Mouse (Mus musculus) kidney, embryonic 14.5 days (tissue): Measurements from ENCODE around the gene Nbeal2. TPM values are rescaled to one million over a fixed set of nuclear protein-coding genes. Genes with fewer than 3 reads are reported as not detected.

Experiments used
- ATAC-seq: fragments of 200-750 bp; cut with Nextera tagmentation; 2 replicates; pipeline ENCODE4 v1.8.0; 2017; ENCODE audit warnings: moderate number of reproducible peaks, mild to moderate bottlenecking, moderate TSS enrichment, moderate library complexity; ENCODE audit not compliant: low FRiP score, low TSS enrichment
- H3K27ac ChIP-seq: fragments of 300-500 bp; sonication (generic); 2 replicates; pipeline ENCODE4 v1.5.1; 2014; ENCODE audit warnings: low read depth, mild to moderate bottlenecking, low read length, moderate library complexity, mixed read lengths
- H3K27me3 ChIP-seq: fragments of 300-500 bp; sonication (generic); 2 replicates; pipeline ENCODE4 v1.6.1; 2014; ENCODE audit warnings: mild to moderate bottlenecking, low read length; ENCODE audit not compliant: control insufficient read depth, insufficient read depth
- H3K36me3 ChIP-seq: fragments of 300-500 bp; sonication (generic); 2 replicates; pipeline ENCODE4 v1.6.1; 2014; ENCODE audit warnings: low read length, mixed read lengths; ENCODE audit not compliant: control insufficient read depth, insufficient read depth
- H3K4me1 ChIP-seq: fragments of 300-500 bp; sonication (generic); 2 replicates; pipeline ENCODE4 v1.6.1; 2014; ENCODE audit warnings: low read length, mixed read lengths; ENCODE audit not compliant: control insufficient read depth, insufficient read depth
- H3K4me2 ChIP-seq: fragments of 300-500 bp; sonication (generic); replicated peaks from 2 replicates; pipeline ENCODE4 v1.6.1; 2014; ENCODE audit warnings: low read depth, mild to moderate bottlenecking, low read length
- H3K4me3 ChIP-seq: fragments of 300-500 bp; sonication (generic); 2 replicates; pipeline ENCODE4 v1.5.1; 2014; ENCODE audit warnings: mild to moderate bottlenecking, low read length
- H3K9ac ChIP-seq: fragments of 300-500 bp; sonication (generic); 2 replicates; pipeline ENCODE4 v1.6.1; 2014; ENCODE audit warnings: low read depth, mild to moderate bottlenecking, low read length, moderate library complexity
- H3K9me3 ChIP-seq: fragments of 300-500 bp; sonication (generic); 2 replicates; pipeline ENCODE4 v1.6.1; 2016; ENCODE audit warnings: low read length; ENCODE audit not compliant: control insufficient read depth
- WGBS: fragments of 180-500 bp; shearing (Covaris S2); extraction: QIAGEN DNeasy Blood & Tissue Kit; methylation state at CpG from one replicate; pipeline ENCODE4 v1.1.7; 2014; 5-methylcytosine and 5-hydroxymethylcytosine counted together
- polyA plus RNA-seq: library from polyadenylated mRNA; unstranded; fragments of >200 nt; fragmentation: Nextera tagmentation; extraction: Ambion mirVana; gene quantifications from 2 replicates; pipeline ENCODE4 v1.2.1, GENCODE M21; 2014

The Nbeal2 gene
- polyA plus RNA-seq, 1 experiment from 2014 or later: 4.8 TPM

DNA sequence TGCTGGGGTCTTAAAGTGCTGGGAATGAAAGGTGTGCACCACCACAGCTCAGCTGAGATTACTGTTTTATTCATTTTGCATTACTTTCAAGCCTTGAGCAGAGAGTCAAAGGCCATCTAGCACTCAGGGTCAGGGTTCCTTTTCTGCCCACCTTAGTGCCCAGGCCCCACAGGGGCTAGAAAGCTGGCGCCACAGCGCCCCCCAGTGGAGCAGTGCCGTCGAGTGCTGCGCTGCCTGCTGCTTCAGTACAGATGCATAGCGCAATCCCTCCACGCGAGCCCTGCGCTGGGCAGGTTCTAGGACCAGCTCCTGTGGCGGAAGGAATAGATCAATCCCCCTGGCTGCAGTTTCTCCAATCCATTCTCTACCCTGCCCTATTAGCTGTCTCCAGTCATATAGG, 22.8 kb downstream of the Nbeal2 start:
- Histone ChIP-seq H3K9ac (no peak overlapping the region), H3K27ac (no peak overlapping the region), H3K4me1 (0 out of 2 replicates have a peak, but pooled peaks cover 7% of the 10 kb centered on the region), H3K36me3 (peaks cover 4% of the 10 kb centered on the region; the same call in 1 of the 2 replicates), H3K9me3 (no peaks in the 10 kb centered on the region), H3K4me3 (peak overlapping the region; percentile 12; the same call in 1 of the 2 replicates), H3K27me3 (peaks cover 5% of the 10 kb centered on the region; the same call in 1 of the 2 replicates), H3K4me2 (peak overlapping the region; percentile 33)
- ATAC-seq: no peak
- 21% methylated on average over 10 of the region's 10 CpGs for WGBS

DNA sequence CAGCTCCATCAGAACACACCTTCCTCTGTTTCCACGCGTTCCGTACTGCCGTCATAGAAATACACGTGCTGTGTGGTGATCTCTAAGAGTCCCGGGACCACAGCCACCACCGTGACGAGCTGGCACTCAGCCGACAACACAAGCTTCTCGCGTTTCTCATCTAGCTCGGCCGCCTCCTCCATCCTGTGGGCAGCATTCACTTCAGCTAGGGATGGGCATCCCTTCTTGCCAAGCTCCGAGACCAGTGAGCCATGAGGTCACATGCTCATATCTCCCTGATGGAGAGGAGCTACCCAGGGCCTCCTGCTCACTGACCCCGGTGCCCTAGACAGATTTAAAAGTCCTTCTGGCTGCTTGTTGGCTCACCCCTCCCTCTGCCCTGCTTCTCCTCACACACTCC, 23.8 kb downstream of the Nbeal2 start:
- Histone ChIP-seq H3K27ac (no peak overlapping the region), H3K9ac (no peak overlapping the region), H3K36me3 (peaks cover 4% of the 10 kb centered on the region; the same call in 1 of the 2 replicates), H3K27me3 (peaks cover 5% of the 10 kb centered on the region; the same call in 1 of the 2 replicates), H3K4me3 (no peak overlapping the region), H3K4me1 (peaks cover 9% of the 10 kb centered on the region; the same call in 1 of the 2 replicates), H3K9me3 (no peaks in the 10 kb centered on the region), H3K4me2 (no peak overlapping the region)
- WGBS: 65% methylated on average over 15 of the region's 15 CpGs
- no peak for ATAC-seq

DNA sequence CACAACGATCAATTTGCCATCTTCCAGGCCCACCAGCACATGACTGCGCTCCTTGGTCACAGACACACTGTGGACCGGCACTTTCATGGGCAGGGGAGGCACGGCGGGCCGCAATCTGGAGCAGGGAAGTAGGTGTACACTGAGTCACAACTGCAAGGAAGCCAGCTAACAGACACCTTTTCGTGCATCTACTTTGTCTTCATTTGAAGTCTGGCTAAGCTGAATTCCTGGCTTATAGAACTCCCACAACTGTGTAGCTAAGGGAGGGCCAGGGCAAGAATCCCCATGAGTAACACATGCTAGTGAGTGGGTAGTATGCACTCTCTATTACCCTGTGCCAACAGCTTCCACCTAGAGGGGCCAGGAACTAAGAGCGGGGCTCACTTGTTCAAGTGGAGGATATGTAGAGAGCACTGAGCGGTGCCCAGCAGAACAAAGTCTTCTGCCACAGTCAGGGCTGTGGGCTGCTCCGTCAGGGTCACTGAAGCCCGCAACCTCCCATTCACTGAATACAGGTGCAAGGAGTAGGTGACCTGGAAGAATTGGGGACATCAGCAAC, 28.5 kb downstream of the Nbeal2 start:
- WGBS: 68% methylated on average over 11 of the region's 11 CpGs
- Histone ChIP-seq H3K4me3 (peak overlapping the region; percentile 53), H3K36me3 (peaks cover 18% of the 10 kb centered on the region; the same call in 1 of the 2 replicates), H3K9ac (peak overlapping the region; percentile 64), H3K4me2 (peak overlapping the region; percentile 98), H3K27ac (peak overlapping the region; percentile 93), H3K9me3 (no peaks in the 10 kb centered on the region), H3K4me1 (peaks cover 13% of the 10 kb centered on the region), H3K27me3 (no peaks in the 10 kb centered on the region)
- ATAC-seq: no peak; the same call in 1 of the 2 replicates

DNA sequence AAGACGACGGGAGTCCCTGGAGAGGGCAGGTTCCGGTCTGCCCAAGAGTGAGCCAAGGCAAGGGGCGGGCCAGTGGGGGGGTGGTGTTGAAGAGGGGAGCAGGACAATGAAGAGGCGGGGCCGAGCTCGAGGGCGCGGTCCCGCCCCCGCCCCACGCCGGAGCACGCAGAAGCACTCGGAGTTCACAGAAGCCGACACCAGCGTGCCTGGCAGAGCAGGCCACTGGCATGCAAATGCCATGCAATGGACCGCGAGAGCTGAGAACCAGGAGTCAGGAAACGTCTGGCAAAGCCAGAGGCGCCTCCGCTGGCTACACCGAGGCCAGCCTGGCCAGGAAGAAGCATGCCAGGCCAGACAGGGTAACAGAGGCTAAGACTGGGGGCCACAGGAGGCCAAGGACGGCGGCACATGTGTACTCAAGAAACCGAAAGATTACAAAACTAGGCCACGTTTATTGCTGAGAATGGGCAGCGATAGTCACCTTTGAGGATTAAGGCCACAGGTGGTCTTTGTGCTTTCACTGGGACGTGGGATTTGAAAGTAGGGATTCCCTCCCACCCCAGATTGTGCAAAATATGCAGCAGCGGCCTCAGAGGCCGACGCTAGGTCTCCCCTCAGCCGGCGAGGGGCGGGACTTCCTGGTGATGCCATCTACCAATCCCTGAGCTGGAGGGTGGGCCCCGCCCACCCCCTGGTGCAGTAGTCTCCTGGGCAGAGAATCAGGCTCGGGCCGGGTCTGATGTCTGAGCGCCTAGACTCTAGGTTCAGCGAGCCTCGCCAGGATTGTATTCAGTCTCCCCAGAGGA, 29.4 kb downstream of the Nbeal2 start, which contains the start of gene Nradd:
Nradd (minus strand) TSS at position 92 of the 806 bp plus-strand sequence.
- H3K27ac ChIP-seq: peak within 1 kb of the TSS; percentile 93
- peak within 1 kb of the TSS; percentile 53 for H3K4me3 ChIP-seq
- peaks cover 26% of the 10 kb centered on the region; the same call in 1 of the 2 replicates for H3K36me3 ChIP-seq
- no peaks in the 10 kb centered on the region for H3K27me3 ChIP-seq
- peak; percentile 94 for ATAC-seq
- under 1% methylated on average over 41 of the region's 41 CpGs for WGBS
- H3K9ac ChIP-seq: peak within 1 kb of the TSS; percentile 64
- no peaks in the 10 kb centered on the region for H3K9me3 ChIP-seq
- peaks cover 13% of the 10 kb centered on the region for H3K4me1 ChIP-seq
- peak within 1 kb of the TSS; percentile 98 for H3K4me2 ChIP-seq

DNA sequence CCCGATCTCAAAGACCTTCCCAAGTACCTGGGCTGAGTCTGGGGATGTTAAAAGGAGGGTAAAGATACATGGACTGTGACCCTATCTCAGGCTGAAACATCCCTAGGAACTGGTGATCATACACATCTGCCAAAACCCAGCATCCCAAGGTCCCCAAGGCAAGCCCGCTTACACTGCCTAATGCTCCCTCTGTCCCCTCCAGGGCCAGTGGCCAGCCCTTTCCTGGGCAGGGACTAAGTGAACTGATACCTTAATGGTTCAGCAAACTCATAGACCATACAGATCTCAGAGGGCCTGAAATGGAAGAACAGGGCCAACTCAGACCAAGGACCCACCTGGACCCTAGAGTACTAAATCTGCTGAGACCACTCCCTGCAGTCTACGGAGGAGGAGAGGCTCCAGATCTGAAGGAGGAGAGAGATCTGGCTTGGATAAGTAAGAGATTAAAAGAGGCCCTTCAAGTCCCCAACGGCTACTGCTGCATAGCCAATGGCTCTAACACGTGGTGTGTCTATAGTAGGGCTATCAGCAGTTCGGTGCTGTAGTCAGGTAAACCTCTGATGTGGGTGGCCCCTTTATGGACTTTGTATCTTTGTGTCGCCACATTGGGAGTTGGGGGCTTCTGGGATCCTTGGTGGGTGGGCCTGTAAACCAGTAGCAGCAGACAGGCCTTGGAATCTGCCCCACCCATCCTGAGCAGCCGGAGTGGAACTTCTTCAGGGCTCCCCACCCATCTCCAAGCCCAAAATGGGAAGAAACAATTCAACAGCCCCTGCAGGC, 30.4 kb downstream of the Nbeal2 start:
- 23% methylated on average over 8 of the region's 8 CpGs for WGBS
- H3K27me3 ChIP-seq: no peaks in the 10 kb centered on the region
- peak; percentile 0; the same call in 1 of the 2 replicates for ATAC-seq
- no peaks in the 10 kb centered on the region for H3K9me3 ChIP-seq
- peaks cover 13% of the 10 kb centered on the region for H3K4me1 ChIP-seq
- peak overlapping the region; percentile 53 for H3K4me3 ChIP-seq
- H3K9ac ChIP-seq: peak overlapping the region; percentile 64
- peaks cover 34% of the 10 kb centered on the region for H3K36me3 ChIP-seq
- peak overlapping the region; percentile 98 for H3K4me2 ChIP-seq
- peak overlapping the region; percentile 93 for H3K27ac ChIP-seq

DNA sequence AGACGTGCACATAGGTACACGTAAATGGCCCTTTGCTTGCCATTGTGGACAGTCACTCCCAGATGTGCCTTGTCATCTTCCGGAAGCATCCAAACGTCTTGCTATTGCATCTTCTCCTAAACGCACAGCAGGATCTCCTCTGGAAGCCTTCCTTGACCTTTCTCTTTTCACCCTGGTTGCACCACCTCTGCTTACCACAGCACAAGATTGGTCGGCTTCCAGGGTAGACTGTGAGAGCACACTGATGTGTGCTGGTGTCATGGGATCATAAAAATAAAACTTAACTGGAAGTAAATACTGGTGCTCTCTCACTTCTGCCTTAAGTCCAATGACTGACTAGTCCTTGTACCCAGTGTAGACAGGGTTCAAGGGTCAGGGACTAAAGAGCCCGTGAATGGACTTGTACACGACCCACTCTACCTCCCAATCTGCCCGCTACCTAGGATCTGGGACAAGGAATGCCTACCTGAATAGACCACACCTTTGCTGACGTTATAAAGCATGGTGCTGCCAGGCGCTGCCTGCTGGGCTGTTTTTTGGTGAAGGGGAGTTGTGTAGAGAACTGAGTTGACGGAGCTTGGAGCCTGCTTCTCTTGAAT, 31.2 kb downstream of the Nbeal2 start:
- no peaks in the 10 kb centered on the region for H3K9me3 ChIP-seq
- H3K4me3 ChIP-seq: no peak overlapping the region
- H3K4me2 ChIP-seq: no peak overlapping the region
- H3K36me3 ChIP-seq: peaks cover 40% of the 10 kb centered on the region
- no peak overlapping the region for H3K9ac ChIP-seq
- no peak overlapping the region for H3K27ac ChIP-seq
- ATAC-seq: no peak
- peaks cover 13% of the 10 kb centered on the region for H3K4me1 ChIP-seq
- no peaks in the 10 kb centered on the region for H3K27me3 ChIP-seq
- WGBS: 87% methylated on average over 12 of the region's 12 CpGs

DNA sequence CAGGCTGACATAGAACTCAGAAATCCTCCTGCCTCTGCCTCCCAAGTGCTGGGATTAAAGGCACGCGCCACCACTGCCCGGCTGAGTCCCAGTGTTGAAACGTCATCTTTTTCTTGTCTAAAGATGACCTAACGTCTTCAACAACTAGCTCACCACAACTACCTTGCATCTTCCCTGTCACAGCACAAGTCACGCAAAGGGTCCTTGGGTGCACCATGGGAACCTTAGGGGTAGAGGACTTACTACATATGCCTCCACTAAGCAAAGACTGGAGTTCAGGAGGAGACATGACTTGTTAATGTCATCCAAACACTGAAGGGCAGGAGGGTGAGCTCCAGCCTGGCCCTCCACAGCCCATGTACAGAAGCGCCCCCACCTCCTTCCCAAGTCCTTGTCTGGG, 33.3 kb downstream of the Nbeal2 start:
- H3K27me3 ChIP-seq: no peaks in the 10 kb centered on the region
- H3K36me3 ChIP-seq: peaks cover 53% of the 10 kb centered on the region
- H3K4me2 ChIP-seq: no peak overlapping the region
- H3K4me1 ChIP-seq: peaks cover 13% of the 10 kb centered on the region
- H3K27ac ChIP-seq: no peak overlapping the region
- 94% methylated on average over 7 of the region's 7 CpGs for WGBS
- no peak overlapping the region for H3K4me3 ChIP-seq
- no peak for ATAC-seq
- H3K9me3 ChIP-seq: no peaks in the 10 kb centered on the region
- no peak overlapping the region for H3K9ac ChIP-seq

DNA sequence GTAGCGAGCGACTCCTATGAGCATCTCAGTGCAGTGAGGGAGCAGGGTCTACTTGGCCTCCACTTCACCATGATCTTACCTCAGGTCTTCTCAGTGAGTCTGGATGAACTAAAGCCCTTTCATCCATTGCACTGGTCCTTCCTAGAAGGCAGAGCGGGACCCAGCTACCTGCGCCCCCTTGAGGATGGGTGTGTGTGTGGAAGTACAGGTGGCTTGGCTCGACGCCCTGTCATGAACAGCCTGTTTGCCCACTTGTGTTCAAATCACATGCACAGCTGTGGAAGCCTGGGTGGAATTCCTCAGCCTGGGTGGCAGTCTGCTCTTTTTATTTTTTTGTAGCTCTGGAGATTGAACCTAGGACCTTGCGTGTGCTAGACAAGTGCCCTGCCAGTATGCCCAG, 33.8 kb downstream of the Nbeal2 start:
- 87% methylated on average over 7 of the region's 7 CpGs for WGBS
- no peak for ATAC-seq
- no peaks in the 10 kb centered on the region for H3K9me3 ChIP-seq
- no peak overlapping the region for H3K4me2 ChIP-seq
- no peak overlapping the region for H3K27ac ChIP-seq
- peaks cover 58% of the 10 kb centered on the region for H3K36me3 ChIP-seq
- peaks cover 12% of the 10 kb centered on the region for H3K4me1 ChIP-seq
- no peak overlapping the region for H3K4me3 ChIP-seq
- no peaks in the 10 kb centered on the region for H3K27me3 ChIP-seq
- no peak overlapping the region for H3K9ac ChIP-seq
